Mouse (Mus musculus): Measurements from ENCODE around the gene Nts. TPM values are rescaled to one million over a fixed set of nuclear protein-coding genes. Genes with fewer than 3 reads are reported as not detected.
A peak's percentile ranks its signal among the peaks of the same experiment; 100 is the strongest.

The Nts gene
- 7.6 and 8.6 TPM in 2 replicates for polyA plus RNA-seq (2015; fragmentation: Nextera tagmentation; extraction: Ambion mirVana)

DNA sequence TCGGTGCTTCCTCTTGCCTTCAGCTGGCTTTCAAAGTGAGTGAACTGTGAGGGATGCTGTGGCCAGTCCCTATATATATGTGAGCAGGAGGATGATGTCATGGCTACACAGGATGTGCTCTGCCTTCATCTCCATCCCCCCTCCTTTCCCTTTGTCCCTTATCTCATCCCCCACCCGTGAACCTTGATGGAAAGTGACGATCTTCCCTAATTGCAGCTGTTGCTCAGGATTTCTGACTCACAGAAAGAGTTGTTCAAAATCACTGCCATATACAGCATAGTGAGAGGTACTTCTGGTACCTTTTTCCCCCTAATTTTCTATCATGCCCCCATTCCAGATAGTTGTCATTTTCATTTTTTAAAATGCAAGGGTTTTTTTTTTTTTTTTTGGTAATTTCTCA lies at the start of gene Nts:
Gene Nts, minus strand, starts transcription at position 101 of the 400 bp plus-strand sequence.
- Histone ChIP-seq H3K4me3 (replicated peaks) (no peak within 1 kb of the TSS), H3K27ac (replicated peaks) (no peak within 1 kb of the TSS), H3K9me3 (replicated peaks) (no peaks in the 10 kb centered on the region), H3K4me2 (replicated peaks) (no peak within 1 kb of the TSS), H3K36me3 (no peaks in the 10 kb centered on the region), H3K9ac (no peak within 1 kb of the TSS), H3K4me1 (no peaks in the 10 kb centered on the region), H3K27me3 (no peaks in the 10 kb centered on the region)
- no peak for ATAC-seq (ENCODE audit: insufficient number of reproducible peaks, low FRiP score, low TSS enrichment, low read depth)
- 28% methylated on average over 3 of the region's 3 CpGs for WGBS

GRCm38 (mm10) chr10:102527901-102528300 lies 37.6 kb upstream of the Nts start:
- Histone ChIP-seq H3K4me3 (replicated peaks) (no peak overlapping the region), H3K4me2 (replicated peaks) (no peak overlapping the region), H3K27me3 (no peaks in the 10 kb centered on the region), H3K9me3 (replicated peaks) (no peaks in the 10 kb centered on the region), H3K27ac (replicated peaks) (no peak overlapping the region), H3K4me1 (no peaks in the 10 kb centered on the region), H3K9ac (no peak overlapping the region), H3K36me3 (no peaks in the 10 kb centered on the region)
- no peak for ATAC-seq (ENCODE audit: insufficient number of reproducible peaks, low FRiP score, low TSS enrichment, low read depth)
- 76% methylated on average over 3 of the region's 3 CpGs for WGBS

DNA sequence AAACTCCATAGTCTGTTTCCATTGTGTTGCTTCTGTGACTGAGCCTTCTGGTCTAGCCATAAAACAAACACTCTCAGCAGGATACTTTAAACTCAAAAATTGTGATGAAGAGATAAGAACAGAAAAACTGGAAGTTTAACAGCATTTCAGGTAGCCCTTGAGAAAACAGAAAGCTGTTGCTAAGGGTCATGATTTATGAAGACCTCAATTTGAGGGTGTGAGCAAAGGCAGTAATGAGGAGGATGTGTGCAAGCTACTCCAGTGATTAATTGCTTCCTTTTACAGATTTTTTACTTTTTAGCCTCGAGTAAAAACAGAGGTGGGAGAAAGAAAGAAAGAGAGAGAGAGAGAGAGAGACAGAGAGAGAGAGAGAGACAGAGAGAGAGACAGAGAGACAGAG lies 23.9 kb upstream of the Nts start:
- H3K4me3 ChIP-seq (replicated peaks), result no peak overlapping the region; the same call in 1 of the 2 replicates
- no peak overlapping the region for H3K9ac ChIP-seq
- H3K4me2 ChIP-seq (replicated peaks), result no peak overlapping the region
- H3K4me1 ChIP-seq, result 0 out of 2 replicates have a peak, but pooled peaks cover 3% of the 10 kb centered on the region
- WGBS, result 21% methylated on average over 1 of the region's 1 CpGs
- no peak for ATAC-seq (ENCODE audit: insufficient number of reproducible peaks, low FRiP score, low TSS enrichment, low read depth)
- no peaks in the 10 kb centered on the region for H3K36me3 ChIP-seq
- no peak overlapping the region for H3K27ac ChIP-seq (replicated peaks)
- no peaks in the 10 kb centered on the region for H3K27me3 ChIP-seq
- no peaks in the 10 kb centered on the region for H3K9me3 ChIP-seq (replicated peaks)

DNA sequence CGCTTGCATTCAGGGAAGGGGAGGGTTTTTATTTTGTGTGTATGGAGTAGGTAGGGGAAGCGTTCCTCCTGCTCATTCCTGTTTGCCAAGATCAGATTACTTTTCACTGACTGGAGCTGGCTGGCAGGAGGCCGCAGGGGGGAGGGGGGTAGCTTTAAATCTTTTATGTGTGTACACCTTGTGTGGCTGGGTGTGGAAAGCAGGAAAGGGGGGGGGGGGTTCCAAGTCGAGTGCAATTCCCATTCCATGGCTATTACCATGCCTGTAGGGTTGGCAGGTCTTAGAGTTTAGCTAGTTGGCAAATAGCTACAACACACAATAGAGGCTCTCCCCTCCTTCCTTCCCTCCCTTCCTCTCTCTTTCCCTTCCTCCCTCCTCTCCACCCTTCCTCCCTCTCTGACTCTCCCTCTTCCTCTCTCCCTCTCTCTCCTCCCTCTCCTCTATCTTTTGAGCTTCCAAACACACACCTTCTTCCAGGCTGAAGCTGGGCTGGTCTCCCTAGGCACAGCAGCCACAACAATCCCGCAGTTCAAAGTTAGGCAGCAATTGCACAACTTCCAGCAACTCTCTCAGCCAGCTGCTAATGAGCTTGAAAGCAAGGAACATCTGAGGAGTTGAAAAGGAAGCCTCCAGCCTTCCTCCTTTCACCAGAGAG lies 21.6 kb upstream of the Nts start, which contains the start of gene Rassf9:
Gene Rassf9, plus strand, starts transcription at position 416 of the 655 bp plus-strand sequence.
- H3K27ac ChIP-seq (replicated peaks), result peak within 1 kb of the TSS; percentile 80
- no peak within 1 kb of the TSS for H3K9ac ChIP-seq
- no peaks in the 10 kb centered on the region for H3K27me3 ChIP-seq
- H3K4me3 ChIP-seq (replicated peaks), result peak within 1 kb of the TSS; percentile 32
- H3K4me1 ChIP-seq, result 0 out of 2 replicates have a peak, but pooled peaks cover 3% of the 10 kb centered on the region
- WGBS, result 8% methylated on average over 5 of the region's 5 CpGs
- ATAC-seq (ENCODE audit: insufficient number of reproducible peaks, low FRiP score, low TSS enrichment, low read depth), result peak; percentile 89
- no peaks in the 10 kb centered on the region for H3K9me3 ChIP-seq (replicated peaks)
- peak within 1 kb of the TSS; percentile 33 for H3K4me2 ChIP-seq (replicated peaks)
- no peaks in the 10 kb centered on the region for H3K36me3 ChIP-seq

DNA sequence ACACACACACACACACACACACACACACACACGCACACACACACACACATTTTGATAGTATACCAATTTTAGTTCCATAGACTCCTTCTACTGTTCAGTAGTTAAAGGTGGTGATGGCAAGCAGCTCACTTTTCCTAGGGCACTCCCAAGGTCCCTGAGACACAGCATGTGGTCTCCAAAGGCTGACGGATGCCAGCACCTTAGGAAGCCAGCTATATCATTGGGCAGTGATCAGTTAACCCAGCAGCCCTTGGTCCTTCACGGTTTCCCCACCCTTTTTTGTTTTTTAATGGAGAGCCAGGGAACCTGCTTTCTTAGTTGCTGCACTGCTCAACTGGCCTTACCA lies 21.1 kb upstream of the Nts start:
- H3K36me3 ChIP-seq, result no peaks in the 10 kb centered on the region
- ATAC-seq (ENCODE audit: insufficient number of reproducible peaks, low FRiP score, low TSS enrichment, low read depth), result peak; percentile 55; the same call in 1 of the 2 replicates
- H3K27me3 ChIP-seq, result no peaks in the 10 kb centered on the region
- peak overlapping the region; percentile 33 for H3K4me2 ChIP-seq (replicated peaks)
- peak overlapping the region; percentile 80 for H3K27ac ChIP-seq (replicated peaks)
- H3K4me1 ChIP-seq, result 0 out of 2 replicates have a peak, but pooled peaks cover 3% of the 10 kb centered on the region
- 39% methylated on average over 3 of the region's 3 CpGs for WGBS
- H3K9me3 ChIP-seq (replicated peaks), result no peaks in the 10 kb centered on the region
- H3K4me3 ChIP-seq (replicated peaks), result 0 out of 2 replicates have a peak overlapping the region, but pooled peaks have one; percentile 32
- H3K9ac ChIP-seq, result no peak overlapping the region

DNA sequence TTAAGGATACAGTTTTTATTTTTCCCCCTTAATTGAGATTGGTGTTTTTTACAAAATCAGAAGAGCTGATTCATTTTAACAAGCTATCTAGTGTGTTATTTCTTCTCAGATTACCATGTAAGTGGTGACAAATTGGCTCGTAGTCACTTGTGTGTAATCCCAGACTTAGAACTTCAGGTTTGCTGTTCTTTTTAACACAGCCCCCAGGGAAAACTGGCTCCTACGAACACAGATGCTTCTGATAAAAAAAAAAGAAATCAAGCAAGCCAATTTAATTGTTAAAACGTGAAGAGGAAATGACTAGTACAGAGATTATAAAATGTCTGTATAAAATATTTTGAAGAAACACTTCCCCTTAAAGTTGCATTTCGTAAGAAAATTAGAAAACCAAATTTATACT lies 17.1 kb upstream of the Nts start:
- H3K27me3 ChIP-seq, result no peaks in the 10 kb centered on the region
- H3K4me3 ChIP-seq (replicated peaks), result no peak overlapping the region
- H3K36me3 ChIP-seq, result no peaks in the 10 kb centered on the region
- 15% methylated on average over 4 of the region's 4 CpGs for WGBS
- no peak overlapping the region for H3K4me2 ChIP-seq (replicated peaks)
- ATAC-seq (ENCODE audit: insufficient number of reproducible peaks, low FRiP score, low TSS enrichment, low read depth), result no peak
- H3K27ac ChIP-seq (replicated peaks), result no peak overlapping the region
- no peaks in the 10 kb centered on the region for H3K9me3 ChIP-seq (replicated peaks)
- no peak overlapping the region for H3K9ac ChIP-seq
- 0 out of 2 replicates have a peak, but pooled peaks cover 3% of the 10 kb centered on the region for H3K4me1 ChIP-seq

- H3K36me3 ChIP-seq, result no peaks in the 10 kb centered on the region
- no peaks in the 10 kb centered on the region for H3K4me1 ChIP-seq
- no peaks in the 10 kb centered on the region for H3K27me3 ChIP-seq
- WGBS, result 25% methylated on average over 4 of the region's 4 CpGs
- H3K27ac ChIP-seq (replicated peaks), result no peak overlapping the region
- no peak overlapping the region for H3K4me2 ChIP-seq (replicated peaks)
- no peaks in the 10 kb centered on the region for H3K9me3 ChIP-seq (replicated peaks)
- H3K9ac ChIP-seq, result no peak overlapping the region
- ATAC-seq (ENCODE audit: insufficient number of reproducible peaks, low FRiP score, low TSS enrichment, low read depth), result no peak
- H3K4me3 ChIP-seq (replicated peaks), result no peak overlapping the region
These were observed 8.5 kb upstream of the Nts start for GRCm38 (mm10) chr10:102498754-102499153.

- Histone ChIP-seq H3K36me3 (no peaks in the 10 kb centered on the region), H3K9me3 (replicated peaks) (no peaks in the 10 kb centered on the region), H3K4me2 (replicated peaks) (no peak overlapping the region), H3K4me3 (replicated peaks) (no peak overlapping the region), H3K27me3 (no peaks in the 10 kb centered on the region), H3K9ac (no peak overlapping the region), H3K4me1 (no peaks in the 10 kb centered on the region), H3K27ac (replicated peaks) (no peak overlapping the region)
- WGBS, result 8% methylated on average over 3 of the region's 3 CpGs
- ATAC-seq (ENCODE audit: insufficient number of reproducible peaks, low FRiP score, low TSS enrichment, low read depth), result no peak
These were observed 1.5 kb upstream of the Nts start for GRCm38 (mm10) chr10:102491792-102492191.

- no peaks in the 10 kb centered on the region for H3K4me1 ChIP-seq
- no peak overlapping the region for H3K27ac ChIP-seq (replicated peaks)
- H3K9ac ChIP-seq, result no peak overlapping the region
- no peak for ATAC-seq (ENCODE audit: insufficient number of reproducible peaks, low FRiP score, low TSS enrichment, low read depth)
- no peaks in the 10 kb centered on the region for H3K27me3 ChIP-seq
- no peaks in the 10 kb centered on the region for H3K9me3 ChIP-seq (replicated peaks)
- no peaks in the 10 kb centered on the region for H3K36me3 ChIP-seq
- H3K4me2 ChIP-seq (replicated peaks), result no peak overlapping the region
- WGBS, result 75% methylated on average over 2 of the region's 2 CpGs
- no peak overlapping the region for H3K4me3 ChIP-seq (replicated peaks)
These were observed 20.9 kb downstream of the Nts start for GRCm38 (mm10) chr10:102469412-102469811.

DNA sequence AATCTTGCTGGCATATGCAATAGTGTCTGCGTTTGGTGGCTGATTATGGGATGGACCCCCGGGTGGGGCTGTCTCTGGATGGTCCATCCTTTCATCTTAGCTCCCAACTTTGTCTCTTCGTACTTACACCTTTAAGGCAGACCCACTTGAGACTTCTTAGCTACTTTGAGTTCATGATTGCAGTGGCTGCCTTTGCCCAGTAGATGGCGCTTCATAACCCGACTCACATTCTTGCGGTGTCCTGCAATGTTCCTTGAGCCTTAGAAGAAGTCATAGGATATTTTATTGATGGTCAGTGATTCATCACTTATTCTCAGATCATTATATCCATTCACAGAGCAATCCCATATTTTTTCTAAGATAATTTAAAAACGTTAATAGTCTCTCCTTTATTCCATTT lies 38.5 kb downstream of the Nts start:
- Histone ChIP-seq H3K4me1 (no peaks in the 10 kb centered on the region), H3K36me3 (no peaks in the 10 kb centered on the region), H3K4me2 (replicated peaks) (no peak overlapping the region), H3K9ac (no peak overlapping the region), H3K27me3 (no peaks in the 10 kb centered on the region), H3K9me3 (replicated peaks) (no peaks in the 10 kb centered on the region), H3K27ac (replicated peaks) (no peak overlapping the region), H3K4me3 (replicated peaks) (no peak overlapping the region)
- no peak for ATAC-seq (ENCODE audit: insufficient number of reproducible peaks, low FRiP score, low TSS enrichment, low read depth)
- 9% methylated on average over 7 of the region's 7 CpGs for WGBS

GRCm38 (mm10) chr10:102449449-102449848 lies 40.8 kb downstream of the Nts start:
- ATAC-seq (ENCODE audit: insufficient number of reproducible peaks, low FRiP score, low TSS enrichment, low read depth), result no peak
- Histone ChIP-seq H3K9ac (no peak overlapping the region), H3K27ac (replicated peaks) (no peak overlapping the region), H3K4me1 (no peaks in the 10 kb centered on the region), H3K9me3 (replicated peaks) (no peaks in the 10 kb centered on the region), H3K4me3 (replicated peaks) (no peak overlapping the region), H3K4me2 (replicated peaks) (no peak overlapping the region), H3K27me3 (no peaks in the 10 kb centered on the region), H3K36me3 (no peaks in the 10 kb centered on the region)
- 2% methylated on average over 7 of the region's 7 CpGs for WGBS
